Mouse (Mus musculus): Measurements from ENCODE around the gene Fam234b.

DNA sequence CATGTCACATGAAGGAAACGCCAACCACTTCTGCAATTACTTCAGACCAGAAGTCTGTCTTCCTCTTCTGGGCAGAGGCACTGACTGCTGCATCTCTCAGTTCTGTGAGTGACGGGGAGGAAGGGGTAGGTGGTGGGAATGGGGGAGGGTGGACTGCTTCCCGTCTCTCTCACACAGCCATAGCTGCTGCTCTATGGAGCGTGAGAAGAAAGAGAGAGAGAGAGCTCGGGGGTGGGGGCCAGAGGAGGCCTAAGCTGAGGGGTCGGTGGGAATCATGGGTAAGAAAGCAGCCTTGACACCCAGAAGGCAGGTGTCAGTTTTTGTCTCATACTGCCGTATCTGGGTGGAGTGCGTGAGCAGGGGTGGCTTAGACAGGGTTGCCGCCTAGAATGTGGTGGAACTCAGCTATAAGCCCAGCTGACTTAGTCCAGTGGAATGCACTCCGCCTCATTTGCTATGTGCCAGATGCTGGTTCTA lies 30.7 kb downstream of the Fam234b start:
- TF ChIP-seq CTCF (IDR thresholded peaks at IDR 0.05; ENCODE audit: borderline replicate concordance, extremely low read depth, insufficient read depth, insufficient read length) (no peak), POLR2A (IDR thresholded peaks at IDR 0.05; ENCODE audit: borderline replicate concordance, extremely low read depth, insufficient read depth, insufficient read length, poor library complexity, severe bottlenecking) (no peak)
